Mouse (Mus musculus) olfactory bulb, adult 2 months (tissue): ENCODE results near the gene Bcl9l. TPM values are rescaled to one million over a fixed set of nuclear protein-coding genes. Genes with fewer than 3 reads are reported as not detected.

Source experiments
- H3K27ac ChIP-seq: fragments of 200-500 bp; 2 replicates; pipeline ENCODE4 v1.5.1; 2012; ENCODE audit warnings: low read depth, low read length; ENCODE audit not compliant: insufficient read depth
- H3K4me1 ChIP-seq: fragments of 200-500 bp; 2 replicates; pipeline ENCODE4 v1.6.1; 2012; ENCODE audit warnings: low read length; ENCODE audit not compliant: control insufficient read depth, insufficient read depth
- H3K4me3 ChIP-seq: fragments of 200-500 bp; 2 replicates; pipeline ENCODE4 v1.5.1; 2012; ENCODE audit warnings: mild to moderate bottlenecking, low read depth, low read length, moderate library complexity; ENCODE audit not compliant: insufficient read depth
- CTCF ChIP-seq: fragments of 200-500 bp; IDR thresholded peaks from 2 replicates; pipeline ENCODE4 v1.5.1; 2012; ENCODE audit warnings: low read depth, mild to moderate bottlenecking, low read length, moderate library complexity; ENCODE audit not compliant: insufficient read depth
- POLR2A ChIP-seq: fragments of 200-500 bp; IDR thresholded peaks from 2 replicates; pipeline ENCODE4 v1.6.1; 2012; ENCODE audit warnings: mild to moderate bottlenecking, low read depth, low read length, moderate library complexity; ENCODE audit not compliant: insufficient read depth
- WGBS: fragments of 180-500 bp; shearing (Covaris S2); methylation state at CpG from one replicate; pipeline ENCODE4 v1.1.7; 2018; 5-methylcytosine and 5-hydroxymethylcytosine counted together
- polyA plus RNA-seq: library from polyadenylated mRNA; stranded (reverse); fragments of >200 nt; gene quantifications from 2 replicates; pipeline ENCODE4 v1.2.4, GENCODE M21; 2012; ENCODE audit warnings: low replicate concordance; ENCODE audit not compliant: missing spikeins, insufficient read depth, insufficient read length

Bcl9l gene
- polyA plus RNA-seq, 1 experiment, result not detected

GRCm38 (mm10) chr9:44513610-44514009 is 31.0 kb downstream of the Bcl9l start:
- TF ChIP-seq POLR2A (no peak), CTCF (no peak)
- H3K4me1 ChIP-seq, result peaks cover 44% of the 10 kb centered on the region
- no peak overlapping the region for H3K4me3 ChIP-seq
- no peak overlapping the region for H3K27ac ChIP-seq
- WGBS, result 84% methylated on average over 20 of the region's 20 CpGs

- TF ChIP-seq POLR2A, result no peak
- TF ChIP-seq CTCF, result no peak
- H3K27ac ChIP-seq, result no peak overlapping the region
- peaks cover 39% of the 10 kb centered on the region for H3K4me1 ChIP-seq
- H3K4me3 ChIP-seq, result no peak overlapping the region
- 97% methylated on average over 5 of the region's 5 CpGs for WGBS
Measured at GRCm38 (mm10) chr9:44514147-44514546, 31.5 kb downstream of the Bcl9l start.

GRCm38 (mm10) chr9:44515131-44515751 is 32.6 kb downstream of the Bcl9l start:
- Histone ChIP-seq H3K27ac (no peak overlapping the region), H3K4me3 (no peak overlapping the region), H3K4me1 (peaks cover 29% of the 10 kb centered on the region)
- 43% methylated on average over 12 of the region's 12 CpGs for WGBS
- TF ChIP-seq POLR2A, result no peak
- no peak for TF ChIP-seq CTCF

- Histone ChIP-seq H3K4me1 (peaks cover 22% of the 10 kb centered on the region), H3K27ac (no peak overlapping the region), H3K4me3 (no peak overlapping the region)
- TF ChIP-seq CTCF (no peak), POLR2A (no peak)
- 93% methylated on average over 5 of the region's 5 CpGs for WGBS
Measured at GRCm38 (mm10) chr9:44515891-44516290, 33.3 kb downstream of the Bcl9l start.

GRCm38 (mm10) chr9:44517368-44517767 is 34.7 kb downstream of the Bcl9l start:
- Histone ChIP-seq H3K4me3 (no peak overlapping the region), H3K27ac (no peak overlapping the region), H3K4me1 (peaks cover 13% of the 10 kb centered on the region)
- WGBS, result 55% methylated on average over 4 of the region's 4 CpGs
- TF ChIP-seq CTCF, result no peak
- TF ChIP-seq POLR2A, result no peak

GRCm38 (mm10) chr9:44518068-44518467 is 35.4 kb downstream of the Bcl9l start:
- TF ChIP-seq CTCF, result no peak
- no peak for TF ChIP-seq POLR2A
- H3K4me1 ChIP-seq, result peaks cover 13% of the 10 kb centered on the region
- WGBS, result 43% methylated on average over 7 of the region's 7 CpGs
- H3K27ac ChIP-seq, result no peak overlapping the region
- H3K4me3 ChIP-seq, result no peak overlapping the region

- no peak for TF ChIP-seq CTCF
- TF ChIP-seq POLR2A, result no peak
- Histone ChIP-seq H3K4me3 (no peak overlapping the region), H3K27ac (no peak overlapping the region), H3K4me1 (peaks cover 9% of the 10 kb centered on the region)
- WGBS, result 85% methylated on average over 10 of the region's 10 CpGs
Measured at GRCm38 (mm10) chr9:44521927-44522326, 39.3 kb downstream of the Bcl9l start.

GRCm38 (mm10) chr9:44523686-44524085 is 41.1 kb downstream of the Bcl9l start:
- TF ChIP-seq POLR2A, result no peak
- no peak for TF ChIP-seq CTCF

GRCm38 (mm10) chr9:44524235-44524826 is 41.7 kb downstream of the Bcl9l start:
- H3K4me1 ChIP-seq, result no peaks in the 10 kb centered on the region
- no peak overlapping the region for H3K4me3 ChIP-seq
- no peak for TF ChIP-seq POLR2A
- TF ChIP-seq CTCF, result no peak
- H3K27ac ChIP-seq, result no peak overlapping the region
- WGBS, result 83% methylated on average over 5 of the region's 5 CpGs

More at GRCm38 (mm10) chr9:44523686-44524085, 41.1 kb downstream of the Bcl9l start:
- no peak overlapping the region for H3K27ac ChIP-seq
- H3K4me1 ChIP-seq, result no peaks in the 10 kb centered on the region
- H3K4me3 ChIP-seq, result no peak overlapping the region
- WGBS, result 56% methylated on average over 5 of the region's 5 CpGs

GRCm38 (mm10) chr9:44525001-44525400 is 42.4 kb downstream of the Bcl9l start:
- WGBS, result 90% methylated on average over 3 of the region's 3 CpGs
- Histone ChIP-seq H3K27ac (no peak overlapping the region), H3K4me3 (no peak overlapping the region), H3K4me1 (no peaks in the 10 kb centered on the region)
- TF ChIP-seq POLR2A, result no peak
